Mouse (Mus musculus) heart, adult 2 months (tissue): ENCODE measurements at regions not wholly inside any gene's neighbourhood (a gene's known extent, or its start where the extent isn't known, plus 50 kb on each side); places are given as distances from the start of the nearest gene placed in this dataset.

Experiments used
- DNase-seq, 2 experiments: peaks; one replicate each; pipeline ENCODE4 v3.0.0; 2021
- H3K27ac ChIP-seq: fragments of 200-600 bp; 2 replicates; pipeline ENCODE4 v1.8.1; 2022
- H3K27me3 ChIP-seq: fragments of 200-500 bp; 2 replicates; pipeline ENCODE4 v1.6.1; 2012; ENCODE audit warnings: mild to moderate bottlenecking, low read length, inconsistent platforms, mixed read lengths; ENCODE audit not compliant: control insufficient read depth, insufficient read depth
- H3K36me3 ChIP-seq: fragments of 200-500 bp; 2 replicates; pipeline ENCODE4 v1.6.1; 2012; ENCODE audit warnings: low read length, inconsistent platforms; ENCODE audit not compliant: control insufficient read depth, insufficient read depth
- H3K4me1 ChIP-seq: fragments of 200-500 bp; 2 replicates; pipeline ENCODE4 v1.6.1; 2011; ENCODE audit warnings: low read length; ENCODE audit not compliant: control insufficient read depth, insufficient read depth
- H3K4me3 ChIP-seq: fragments of 200-600 bp; 2 replicates; pipeline ENCODE4 v1.8.1; 2022
- H3K79me2 ChIP-seq: fragments of 200-500 bp; replicated peaks from 2 replicates; pipeline ENCODE4 v1.6.1; 2012; ENCODE audit warnings: mild to moderate bottlenecking, inconsistent platforms, low read length, moderate library complexity, mixed read lengths; ENCODE audit not compliant: control insufficient read depth, insufficient read depth
- H3K9ac ChIP-seq: fragments of 200-500 bp; 2 replicates; pipeline ENCODE4 v1.6.1; 2012; ENCODE audit warnings: low read depth, mild to moderate bottlenecking, control low read depth, inconsistent platforms, low read length, mixed read lengths
- CTCF ChIP-seq: fragments of 200-600 bp; IDR thresholded peaks from 2 replicates; pipeline ENCODE4 v1.8.1; 2022; ENCODE audit warnings: antibody characterized with exemption, mild to moderate bottlenecking, moderate library complexity
- EP300 ChIP-seq: fragments of 200-500 bp; IDR thresholded peaks from 2 replicates; pipeline ENCODE4 v1.6.1; 2011; ENCODE audit warnings: low read depth, low read length, control low read depth; ENCODE audit not compliant: insufficient read depth
- POLR2A ChIP-seq: fragments of 200-500 bp; IDR thresholded peaks from 2 replicates; pipeline ENCODE4 v1.6.1; 2011; ENCODE audit warnings: mild to moderate bottlenecking, low read depth, low read length, control low read depth; ENCODE audit not compliant: insufficient read depth
- WGBS: fragments of 180-500 bp; shearing (Covaris S2); methylation state at CpG from one replicate; pipeline ENCODE4 v1.1.7; 2018; 5-methylcytosine and 5-hydroxymethylcytosine counted together
- intact Hi-C: fragments of 180-260 bp; cut with DNase I; formaldehyde crosslinking; loops from one replicate; pipeline ENCODE4 v1.15.1; 2025

- Histone ChIP-seq H3K9ac (no peak overlapping the region), H3K27me3 (no peaks in the 10 kb centered on the region), H3K4me1 (no peaks in the 10 kb centered on the region), H3K4me3 (no peak overlapping the region), H3K27ac (no peak overlapping the region), H3K36me3 (no peaks in the 10 kb centered on the region), H3K79me2 (no peaks in the 10 kb centered on the region)
- intact Hi-C loops: no loop called here
- 89% methylated on average over 2 of the region's 2 CpGs for WGBS
- no peak for DNase-seq
- TF ChIP-seq POLR2A (no peak), CTCF (no peak), EP300 (no peak)
These were observed 183.5 kb upstream of the Tom1l1 start for GRCm38 (mm10) chr11:90871686-90872085.

GRCm38 (mm10) chr11:90863981-90864760, 176.0 kb upstream of the Tom1l1 start:
- no peak overlapping the region for H3K9ac ChIP-seq
- H3K79me2 ChIP-seq: no peaks in the 10 kb centered on the region
- no peak overlapping the region for H3K27ac ChIP-seq
- TF ChIP-seq CTCF (no peak), POLR2A (no peak), EP300 (no peak)
- H3K4me3 ChIP-seq: no peak overlapping the region
- no peaks in the 10 kb centered on the region for H3K27me3 ChIP-seq
- WGBS: 69% methylated on average over 4 of the region's 4 CpGs
- intact Hi-C loops: no loop called here
- no peaks in the 10 kb centered on the region for H3K4me1 ChIP-seq
- DNase-seq: no peak
- no peaks in the 10 kb centered on the region for H3K36me3 ChIP-seq

- no peaks in the 10 kb centered on the region for H3K79me2 ChIP-seq
- DNase-seq: no peak
- H3K36me3 ChIP-seq: no peaks in the 10 kb centered on the region
- intact Hi-C loops: no loop called here
- H3K4me3 ChIP-seq: no peak overlapping the region
- WGBS: 83% methylated on average over 1 of the region's 1 CpGs
- no peak overlapping the region for H3K9ac ChIP-seq
- H3K27ac ChIP-seq: no peak overlapping the region
- H3K4me1 ChIP-seq: no peaks in the 10 kb centered on the region
- TF ChIP-seq CTCF (no peak), EP300 (no peak), POLR2A (no peak)
- no peaks in the 10 kb centered on the region for H3K27me3 ChIP-seq
These were observed 167.6 kb upstream of the Tom1l1 start for GRCm38 (mm10) chr11:90855731-90856130.

- no peak overlapping the region for H3K9ac ChIP-seq
- no peak for DNase-seq
- no peaks in the 10 kb centered on the region for H3K4me1 ChIP-seq
- WGBS: 68% methylated on average over 3 of the region's 3 CpGs
- intact Hi-C loops: no loop called here
- H3K4me3 ChIP-seq: no peak overlapping the region
- H3K27ac ChIP-seq: no peak overlapping the region
- no peaks in the 10 kb centered on the region for H3K36me3 ChIP-seq
- no peaks in the 10 kb centered on the region for H3K79me2 ChIP-seq
- no peaks in the 10 kb centered on the region for H3K27me3 ChIP-seq
- TF ChIP-seq POLR2A (no peak), CTCF (no peak), EP300 (no peak)
These were observed 167.2 kb upstream of the Tom1l1 start for GRCm38 (mm10) chr11:90855324-90855723.

GRCm38 (mm10) chr11:90851221-90851620, 163.1 kb upstream of the Tom1l1 start:
- no peak for DNase-seq
- H3K27ac ChIP-seq: no peak overlapping the region
- intact Hi-C loops: no loop called here

GRCm38 (mm10) chr11:90844925-90845319, 156.8 kb upstream of the Tom1l1 start:
- Histone ChIP-seq H3K4me1 (no peaks in the 10 kb centered on the region), H3K27me3 (no peaks in the 10 kb centered on the region), H3K4me3 (no peak overlapping the region), H3K79me2 (no peaks in the 10 kb centered on the region), H3K36me3 (no peaks in the 10 kb centered on the region), H3K9ac (no peak overlapping the region), H3K27ac (no peak overlapping the region)
- no peak for TF ChIP-seq POLR2A
- TF ChIP-seq EP300: no peak
- no peak for TF ChIP-seq CTCF
- DNase-seq: no peak
- intact Hi-C loops: no loop called here
- WGBS: 41% methylated on average over 6 of the region's 6 CpGs

More at GRCm38 (mm10) chr11:90851221-90851620, 163.1 kb upstream of the Tom1l1 start:
- Histone ChIP-seq H3K27me3 (no peaks in the 10 kb centered on the region), H3K4me1 (no peaks in the 10 kb centered on the region), H3K9ac (no peak overlapping the region), H3K36me3 (no peaks in the 10 kb centered on the region), H3K79me2 (no peaks in the 10 kb centered on the region), H3K4me3 (no peak overlapping the region)
- no peak for TF ChIP-seq POLR2A
- TF ChIP-seq CTCF: no peak
- TF ChIP-seq EP300: no peak
